Mouse (Mus musculus): Measurements from ENCODE around the gene Kif5c.

Gene Kif5c

DNA sequence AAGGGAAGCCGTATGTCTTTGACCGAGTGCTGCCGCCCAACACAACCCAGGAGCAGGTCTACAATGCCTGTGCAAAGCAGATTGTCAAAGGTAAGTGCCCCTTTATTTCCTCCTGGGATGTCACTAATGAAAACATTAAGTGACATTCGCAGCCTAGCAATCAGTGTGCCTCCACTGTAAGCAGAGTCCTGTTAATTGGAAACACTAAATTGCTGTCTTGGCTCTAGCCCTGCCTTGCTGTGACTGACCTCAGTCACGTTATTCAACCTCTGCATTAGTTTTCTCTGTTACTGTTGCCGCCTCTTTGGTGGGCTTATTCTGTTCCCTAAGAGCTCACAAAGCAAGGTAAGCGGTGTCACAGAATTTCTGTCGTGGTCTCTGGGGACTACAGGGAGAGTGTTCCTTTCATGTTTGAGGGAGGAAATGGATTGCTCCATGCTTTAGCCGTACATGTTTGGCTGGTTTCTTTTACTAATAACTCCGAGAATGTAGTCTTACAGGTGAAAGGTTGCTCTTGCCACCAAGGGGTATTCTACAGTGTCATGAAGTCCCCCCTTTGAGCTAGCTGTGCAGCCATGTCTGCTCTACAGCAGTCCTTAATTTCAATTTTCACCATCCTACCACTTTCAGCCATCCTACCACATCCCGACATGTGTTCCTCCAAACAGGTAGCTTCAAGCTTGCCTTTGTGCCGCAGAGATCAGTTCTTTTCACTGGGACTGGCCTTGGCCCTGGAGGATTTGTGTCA, 52.8 kb downstream of the Kif5c start:
- no peak for DNase-seq (ENCODE audit: low spot score)

DNA sequence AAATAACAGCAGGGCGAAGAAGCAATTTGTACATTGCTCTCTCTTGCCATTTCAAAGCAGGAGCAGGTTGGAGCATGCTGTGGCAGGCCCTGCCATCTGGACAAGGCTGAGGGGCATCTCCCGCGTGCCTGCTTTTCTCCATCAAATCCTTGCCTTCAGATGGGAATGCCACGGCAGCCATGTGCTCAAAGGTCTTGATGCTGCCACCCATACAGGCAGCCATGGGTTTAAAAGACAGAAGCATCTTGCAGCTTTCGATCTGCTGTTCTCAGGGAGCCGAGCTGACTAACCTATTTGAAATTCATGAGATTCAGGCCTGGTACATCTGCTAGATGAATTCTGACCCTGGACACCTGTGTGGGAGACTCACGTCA, 53.4 kb downstream of the Kif5c start:
- no peak for DNase-seq (ENCODE audit: low spot score)

DNA sequence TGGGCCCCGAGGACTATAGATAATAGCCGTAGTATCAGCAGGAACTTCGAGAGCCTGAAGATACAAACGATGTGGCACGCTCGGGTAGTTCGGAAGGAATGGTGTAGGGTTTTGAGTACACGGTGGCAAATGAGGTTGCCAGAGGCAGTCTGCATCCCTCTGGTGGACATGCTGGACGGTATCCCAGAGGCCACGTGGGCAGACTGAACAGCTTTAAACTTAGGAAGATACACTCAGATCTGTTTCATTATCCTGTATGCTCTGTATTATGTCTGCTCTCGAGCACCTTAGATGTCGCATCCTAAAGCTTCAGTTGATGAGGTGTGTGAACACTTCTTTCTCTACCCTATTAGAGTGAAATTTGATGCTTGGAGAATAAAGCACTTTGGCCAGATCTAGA, 56.9 kb downstream of the Kif5c start:
- DNase-seq (ENCODE audit: low spot score): no peak

DNA sequence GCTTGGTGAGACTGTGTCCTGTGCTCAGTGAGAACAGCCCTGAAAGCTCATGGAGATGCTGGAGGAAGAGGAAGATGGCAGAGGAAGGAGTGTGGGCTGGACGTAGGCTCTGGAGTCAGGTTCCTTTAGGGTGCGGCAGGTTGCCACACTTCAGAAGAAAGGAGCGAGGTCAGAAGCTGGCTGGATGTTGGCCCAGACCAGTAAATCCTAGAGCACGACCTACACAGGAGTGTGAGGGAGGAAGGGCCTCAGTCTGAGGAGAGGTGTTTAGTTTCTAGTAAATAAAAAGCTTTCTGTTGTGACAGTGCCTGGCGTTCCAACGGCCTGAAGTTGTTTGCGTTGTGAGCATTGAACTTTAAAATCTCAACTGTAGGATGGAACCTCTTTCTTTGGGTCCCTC, 59.3 kb downstream of the Kif5c start:
- DNase-seq (ENCODE audit: low spot score): no peak

DNA sequence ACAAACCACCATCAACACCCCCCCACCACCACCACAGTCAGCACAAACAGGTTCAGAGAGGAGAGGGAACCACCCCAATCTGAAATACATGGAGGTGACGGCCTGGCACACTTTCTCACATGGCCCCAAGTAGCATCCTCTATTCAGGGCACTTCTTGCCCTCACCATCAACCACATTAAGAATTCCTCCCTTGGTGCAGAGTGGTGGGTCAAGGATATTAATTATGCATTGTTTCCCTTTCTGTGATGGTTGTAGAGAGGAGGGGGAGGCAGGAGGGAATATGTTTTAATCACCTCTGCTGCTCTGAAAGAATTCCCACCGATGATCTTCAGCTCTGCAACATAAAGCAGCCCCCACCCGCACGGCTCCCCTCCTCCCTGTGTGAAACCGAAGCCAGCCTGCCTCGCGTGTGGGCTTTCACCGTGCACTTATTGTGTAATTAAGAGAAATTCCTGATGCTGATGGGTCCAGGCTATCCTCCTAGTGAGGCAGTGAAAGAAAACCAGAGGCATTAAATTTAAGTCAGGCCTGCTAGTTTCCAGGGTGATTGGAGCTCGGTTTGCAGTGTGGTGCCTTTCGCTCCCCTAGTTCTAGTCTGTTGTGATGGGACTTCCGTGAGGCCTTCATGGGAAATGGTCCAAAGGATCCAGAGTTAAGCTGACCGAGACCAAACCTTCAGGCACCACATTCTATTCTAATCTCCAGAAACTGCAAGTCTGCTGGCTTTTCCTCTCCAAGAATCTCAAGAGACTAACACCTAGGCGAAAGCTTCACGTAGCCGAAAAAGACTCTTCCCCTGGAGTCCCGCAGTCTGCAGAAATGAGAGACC, 60.3 kb downstream of the Kif5c start:
- no peak for DNase-seq (ENCODE audit: low spot score)

DNA sequence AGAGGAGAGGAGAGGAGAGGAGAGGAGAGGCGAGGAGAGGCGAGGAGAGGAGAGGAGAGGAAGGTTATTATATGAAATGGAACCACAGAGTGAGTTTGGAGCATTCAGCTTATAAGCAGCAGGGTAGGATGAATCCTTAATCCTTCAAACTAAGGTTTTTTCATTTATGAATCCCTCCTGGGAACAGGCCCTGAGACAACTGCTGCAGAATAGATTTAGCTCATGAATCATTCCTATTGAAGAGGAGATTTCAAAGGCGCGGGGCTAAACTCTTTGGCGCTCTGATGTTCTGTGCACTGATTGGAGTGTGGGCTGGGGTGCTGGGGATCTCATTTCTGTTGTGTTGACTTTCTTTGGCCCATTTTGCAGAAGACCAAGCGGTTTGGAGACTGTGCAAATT, 63.7 kb downstream of the Kif5c start:
- DNase-seq (ENCODE audit: low spot score): no peak

DNA sequence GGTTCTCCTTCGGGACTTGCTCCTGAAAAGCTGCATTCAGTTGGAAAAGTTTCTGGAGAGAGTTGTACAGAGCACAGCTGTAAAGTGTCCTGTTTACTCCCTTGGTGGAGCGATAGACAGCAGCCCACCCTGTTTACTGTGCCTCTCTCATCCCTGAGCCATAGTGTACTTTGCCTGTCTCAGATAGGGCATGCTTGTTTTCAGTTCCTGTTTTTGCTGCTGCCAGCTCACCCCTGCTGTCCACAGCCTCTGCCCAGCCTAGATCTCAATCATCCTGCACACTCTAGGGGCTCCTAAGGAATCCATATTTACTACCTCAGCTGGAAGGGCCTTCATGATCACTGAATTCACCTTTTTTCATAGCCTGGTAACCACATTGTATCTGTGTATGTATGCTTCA, 65.7 kb downstream of the Kif5c start:
- no peak for DNase-seq (ENCODE audit: low spot score)

DNA sequence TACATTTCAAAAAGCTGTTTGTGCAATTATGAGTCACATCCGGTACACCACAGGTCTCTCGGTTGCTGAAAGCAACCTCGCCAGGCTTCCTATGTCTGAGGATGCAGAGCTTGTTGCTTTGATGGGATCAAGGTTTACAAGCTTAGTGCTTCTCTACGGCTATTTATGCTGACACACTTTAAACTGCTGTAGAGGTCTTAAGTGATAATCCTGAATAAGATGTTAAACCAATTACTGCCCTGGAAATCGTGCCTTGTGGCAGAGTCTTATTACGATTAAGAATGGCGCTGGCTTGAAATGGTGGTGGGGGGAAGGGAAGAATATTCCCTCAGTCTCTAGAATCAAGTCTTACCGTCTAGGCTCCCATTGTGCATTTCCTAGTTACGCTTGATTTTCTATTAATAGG, 71.3 kb downstream of the Kif5c start:
- DNase-seq (ENCODE audit: low spot score): no peak

DNA sequence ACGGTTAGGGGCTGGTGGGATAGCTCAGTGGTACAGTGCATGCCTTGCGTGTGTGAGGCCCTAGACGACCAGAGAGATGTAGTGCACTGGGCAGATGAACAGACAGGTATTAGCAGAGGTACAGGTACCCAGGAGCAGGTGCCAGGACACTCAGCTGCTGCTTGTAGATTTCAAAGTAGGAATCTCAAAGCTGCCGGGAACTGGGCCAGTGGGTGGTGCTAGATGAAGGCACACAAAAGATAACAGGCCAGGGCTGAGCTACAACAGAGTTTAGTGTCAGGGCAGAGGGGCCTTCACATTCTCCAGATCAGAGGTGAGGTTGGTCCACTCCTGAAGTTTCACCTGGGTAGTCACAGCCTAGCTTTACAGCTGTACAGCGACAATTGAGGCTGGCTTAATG, 72.3 kb downstream of the Kif5c start:
- DNase-seq (ENCODE audit: low spot score): no peak

DNA sequence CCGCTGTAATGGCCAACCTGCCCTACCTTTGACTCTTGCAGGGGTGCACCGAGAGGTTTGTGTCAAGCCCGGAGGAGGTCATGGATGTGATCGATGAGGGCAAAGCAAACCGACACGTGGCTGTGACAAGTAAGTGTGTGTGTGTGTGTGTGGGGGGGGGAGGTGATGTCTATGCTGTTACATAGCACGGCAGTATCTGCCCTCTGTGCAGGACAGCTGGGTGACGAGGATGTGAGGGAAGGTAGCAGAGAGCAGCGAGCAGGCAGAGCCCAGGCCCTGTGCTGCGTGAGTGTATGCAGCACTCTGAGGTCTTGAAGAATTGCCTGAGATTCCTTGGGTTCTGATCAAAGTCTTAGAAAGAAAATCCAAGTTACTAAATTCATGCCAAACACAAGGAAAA, 75.6 kb downstream of the Kif5c start:
- DNase-seq (ENCODE audit: low spot score): no peak

DNA sequence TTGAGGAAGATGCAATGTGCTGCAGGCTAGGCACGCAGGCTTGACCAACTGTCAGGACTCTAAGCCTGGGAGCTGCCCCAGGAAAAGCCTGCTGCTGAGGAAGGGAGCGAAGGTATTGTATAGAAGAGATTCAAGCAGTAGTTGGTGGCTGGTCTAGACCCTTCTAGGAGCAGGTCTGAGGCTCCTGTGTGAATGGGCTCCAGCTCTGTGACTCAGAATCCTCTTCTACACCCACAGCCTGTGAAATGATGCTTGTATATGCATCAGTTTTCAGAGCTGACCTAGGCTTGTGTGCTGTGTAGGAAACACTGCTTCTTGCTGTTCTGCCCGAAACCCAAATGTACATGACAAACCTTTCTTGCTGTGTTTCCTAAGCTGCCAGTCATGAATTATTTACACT, 76.4 kb downstream of the Kif5c start:
- no peak for DNase-seq (ENCODE audit: low spot score)

DNA sequence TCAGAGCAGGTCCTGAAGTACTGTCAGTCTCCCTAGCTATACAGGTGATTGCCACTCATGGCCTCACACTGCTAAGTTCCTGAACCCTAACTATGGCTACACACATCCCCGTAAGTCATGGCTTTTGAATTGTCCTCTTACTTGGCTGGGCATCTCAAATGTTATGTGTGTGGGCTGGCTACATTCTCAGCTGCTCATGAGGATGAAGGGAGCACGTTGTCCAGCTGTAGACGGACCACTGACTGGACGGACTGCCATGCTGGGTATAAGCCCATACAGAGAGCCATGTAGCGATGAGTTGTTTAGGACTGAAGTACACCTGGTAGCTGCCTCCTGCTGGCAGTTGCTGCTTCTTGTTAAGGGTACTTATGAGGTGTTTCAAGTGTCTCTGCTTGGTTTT, 79.8 kb downstream of the Kif5c start:
- no peak for DNase-seq (ENCODE audit: low spot score)

DNA sequence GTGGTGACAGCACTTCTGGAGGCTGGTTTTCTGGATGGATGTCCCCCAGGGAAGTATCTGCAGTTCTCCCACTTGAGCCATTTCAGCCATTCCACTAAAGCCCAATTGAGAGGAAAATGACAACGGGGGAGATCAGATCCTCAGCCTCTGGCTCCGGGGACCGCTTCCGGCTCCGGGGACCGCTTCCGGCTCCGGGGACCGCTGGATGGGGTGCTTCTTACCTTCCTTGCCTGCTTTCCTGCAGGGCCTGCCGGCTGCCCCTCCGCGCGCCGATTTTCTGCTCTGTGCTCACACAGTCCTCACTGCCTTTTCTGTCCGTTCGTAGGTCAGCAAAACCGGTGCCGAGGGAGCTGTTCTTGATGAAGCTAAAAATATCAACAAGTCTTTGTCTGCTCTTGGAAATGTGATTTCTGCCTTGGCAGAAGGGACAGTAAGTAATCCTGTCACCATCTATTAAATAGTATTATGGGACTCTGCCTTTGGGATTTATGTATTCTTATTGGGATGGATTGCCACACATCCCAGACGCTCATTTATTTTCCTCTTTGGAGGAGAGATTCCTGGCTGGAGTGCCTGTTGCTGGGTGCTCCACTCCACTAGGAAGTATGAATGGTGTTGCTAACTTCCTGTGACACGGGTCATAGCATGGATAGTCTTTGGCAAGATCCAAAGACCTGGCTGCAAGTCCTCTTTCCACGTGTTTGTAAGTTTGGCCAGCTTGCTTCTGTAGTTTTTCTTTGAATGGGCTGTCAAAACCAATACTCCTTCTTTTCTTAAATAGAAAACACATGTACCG, 81.3 kb downstream of the Kif5c start:
- DNase-seq (ENCODE audit: low spot score): no peak

DNA sequence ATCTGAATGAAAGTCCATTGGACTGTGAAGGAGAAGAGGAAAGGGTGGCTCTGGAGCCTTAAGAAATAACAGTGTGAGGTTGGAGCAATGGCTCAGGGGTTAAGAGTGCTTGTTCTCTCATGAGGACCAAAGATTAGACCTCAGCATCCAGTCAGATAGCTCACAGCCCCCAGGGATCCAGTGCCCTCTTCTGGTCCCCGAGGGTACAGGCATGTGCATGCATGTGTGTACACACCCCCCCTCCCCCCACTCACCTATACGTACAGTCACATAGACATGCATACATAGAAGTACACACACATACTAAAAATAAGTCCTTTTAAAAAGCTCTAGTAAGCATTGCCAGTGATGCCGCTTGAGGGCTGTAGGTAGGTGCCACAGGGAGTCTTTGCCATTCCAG, 91.1 kb downstream of the Kif5c start:
- no peak for DNase-seq (ENCODE audit: low spot score)

DNA sequence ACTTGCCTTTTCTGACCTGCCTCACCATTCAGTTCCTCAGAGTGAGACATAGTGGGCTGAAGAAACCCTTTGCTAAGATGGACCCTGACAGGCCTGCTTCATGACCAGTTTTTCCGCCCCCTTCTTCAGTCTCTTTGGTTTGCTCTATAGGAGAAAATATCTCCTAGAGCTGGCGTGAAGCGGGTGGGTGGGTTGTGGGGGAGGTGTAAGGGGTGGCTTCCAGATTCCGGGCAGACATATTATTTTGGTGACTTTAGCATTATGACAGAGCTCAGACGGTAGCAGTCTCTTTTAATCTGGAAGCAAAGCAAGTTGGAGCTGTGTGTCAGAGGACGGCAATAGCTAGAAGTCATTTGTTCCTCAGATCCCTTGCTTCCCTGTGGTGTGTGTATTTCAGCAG, 92.6 kb downstream of the Kif5c start:
- DNase-seq (ENCODE audit: low spot score): no peak

DNA sequence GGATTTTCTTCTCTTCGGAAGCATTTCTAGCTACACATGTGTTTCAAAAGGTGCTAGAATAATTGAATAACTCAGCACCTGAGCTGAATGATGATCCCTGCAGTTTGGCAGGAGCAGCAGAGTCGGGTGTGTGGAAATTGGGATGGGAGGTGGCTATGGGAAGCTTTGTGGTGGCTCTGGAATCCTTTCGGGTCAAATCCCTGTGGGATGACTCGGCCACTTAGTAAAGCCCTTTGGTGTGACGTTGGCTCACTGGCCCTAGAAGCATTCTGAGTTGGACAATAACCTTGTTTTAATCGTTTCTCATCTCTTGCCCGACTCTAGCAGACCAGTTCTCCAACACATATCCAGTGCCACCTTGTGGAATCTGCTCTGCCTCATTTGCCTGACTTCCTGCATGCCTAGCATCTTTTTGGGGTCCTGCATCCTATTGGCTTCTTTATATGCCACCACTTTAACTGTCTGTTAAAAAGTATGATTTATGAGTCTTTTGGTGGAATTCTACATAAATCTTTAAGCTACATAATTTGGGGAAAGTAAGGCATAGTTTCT, 93.3 kb downstream of the Kif5c start:
- no peak for DNase-seq (ENCODE audit: low spot score)

DNA sequence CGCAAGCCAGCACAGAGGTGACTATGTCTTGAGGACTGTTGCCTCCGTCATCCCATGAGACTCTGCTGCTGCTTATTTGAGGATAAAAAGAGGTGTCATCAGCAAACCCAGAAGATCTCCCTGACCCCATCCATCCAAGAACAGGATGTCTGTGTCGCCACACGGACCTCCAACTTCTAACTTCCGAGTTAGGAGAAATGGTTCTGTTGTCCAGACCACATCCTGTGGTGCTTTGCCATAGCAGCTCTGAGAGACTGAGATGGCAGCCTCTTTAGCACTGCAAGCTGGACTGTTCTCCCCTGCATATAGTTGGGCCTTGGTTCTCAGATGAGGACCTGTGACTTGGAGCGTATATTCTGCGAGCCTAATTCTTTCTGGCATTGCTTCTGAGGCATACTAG, 97.4 kb downstream of the Kif5c start:
- DNase-seq (ENCODE audit: low spot score): no peak

DNA sequence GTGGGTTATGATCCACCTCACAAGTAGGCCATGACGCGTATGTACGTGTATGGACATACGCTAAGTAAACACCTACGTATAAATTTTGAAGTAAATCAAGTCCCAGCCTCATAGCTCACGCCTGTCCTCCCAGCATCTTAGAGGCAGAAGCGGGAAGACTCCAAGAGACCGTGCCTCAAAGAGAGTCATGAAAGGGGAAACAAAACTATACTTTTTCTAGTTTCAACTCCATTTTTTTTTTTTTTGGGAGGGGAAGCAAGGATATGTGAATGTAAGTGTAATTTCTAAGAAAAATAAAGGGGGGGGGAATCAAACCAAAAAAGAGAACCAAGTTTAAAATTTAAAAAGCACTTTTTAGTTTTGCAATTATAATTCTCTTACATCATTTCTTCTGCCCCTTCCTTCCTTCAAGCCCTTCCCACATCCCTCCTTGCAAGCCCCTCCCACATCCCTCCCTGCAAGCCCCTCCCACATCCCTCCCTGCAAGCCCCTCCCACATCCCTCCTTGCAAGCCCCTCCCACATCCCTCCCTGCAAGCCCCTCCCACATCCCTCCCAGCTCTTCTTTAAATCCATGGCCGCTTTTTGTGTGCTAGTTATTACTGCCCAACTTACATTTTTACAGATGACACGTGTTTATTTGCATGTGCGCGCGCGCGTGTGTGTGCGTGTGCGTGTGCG, 98.5 kb downstream of the Kif5c start:
- no peak for DNase-seq (ENCODE audit: low spot score)

DNA sequence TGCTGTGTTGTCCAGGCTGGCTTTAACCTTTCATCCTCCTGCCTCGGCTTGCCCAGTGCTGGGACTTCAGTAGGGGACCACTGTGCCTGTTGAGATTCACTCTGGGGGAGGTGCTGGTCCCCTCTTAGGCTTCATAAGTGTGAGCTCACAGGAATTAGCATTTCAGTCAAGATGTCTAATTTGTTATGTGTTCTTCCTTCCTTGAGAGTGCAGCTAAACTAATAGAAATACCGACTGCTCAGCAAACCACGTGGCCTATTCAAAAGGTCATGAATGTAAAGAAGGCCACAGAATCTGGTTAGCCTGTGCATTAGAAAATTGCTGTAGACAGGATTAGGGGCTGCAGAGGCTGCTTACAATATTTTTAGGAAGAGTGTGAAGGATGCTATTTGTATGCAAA, 99.4 kb downstream of the Kif5c start:
- no peak for DNase-seq (ENCODE audit: low spot score)

DNA sequence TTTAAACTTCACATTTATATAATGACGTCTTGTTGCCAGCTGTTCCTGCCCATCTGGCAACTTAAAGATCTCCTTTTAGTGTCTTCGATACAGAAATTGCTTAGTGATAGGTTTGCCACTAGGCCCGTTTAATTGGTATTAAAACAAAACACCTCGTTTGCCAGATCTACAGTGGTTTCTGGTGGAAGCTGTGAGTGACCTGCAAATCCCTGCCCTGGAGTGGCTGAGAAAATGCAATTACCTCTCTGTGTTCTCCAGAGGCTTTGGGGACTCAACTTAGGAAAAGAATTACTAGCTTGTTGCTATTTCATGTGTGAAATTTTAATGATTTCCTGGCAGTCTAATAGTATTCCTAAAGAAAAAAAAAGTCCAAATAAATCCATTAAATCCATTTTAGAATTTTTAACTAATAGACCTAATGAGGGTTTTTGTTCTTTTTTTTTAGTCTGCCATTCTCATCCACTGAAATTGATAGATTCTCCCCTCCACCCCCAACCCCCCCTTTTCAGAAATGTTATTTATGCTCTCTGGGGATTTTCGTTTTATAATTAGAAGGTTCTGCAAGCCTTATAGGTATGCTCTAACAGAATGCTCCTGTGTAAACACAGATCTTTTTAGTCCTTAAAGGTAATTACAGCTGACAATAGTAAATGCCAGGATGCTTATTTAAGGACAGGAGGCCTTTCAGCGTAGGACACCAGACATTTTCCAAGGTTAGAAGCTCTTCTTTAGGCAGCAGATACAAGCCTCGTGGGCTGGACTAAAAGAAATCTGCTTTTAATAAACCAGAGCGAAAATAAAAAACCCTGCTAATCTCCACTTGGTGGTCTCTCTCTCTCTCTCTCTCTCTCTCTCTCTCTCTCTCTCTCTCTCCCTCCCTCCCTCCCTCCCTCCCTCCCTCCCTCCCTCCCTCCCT, 100.1 kb downstream of the Kif5c start:
- no peak for DNase-seq (ENCODE audit: low spot score)

DNA sequence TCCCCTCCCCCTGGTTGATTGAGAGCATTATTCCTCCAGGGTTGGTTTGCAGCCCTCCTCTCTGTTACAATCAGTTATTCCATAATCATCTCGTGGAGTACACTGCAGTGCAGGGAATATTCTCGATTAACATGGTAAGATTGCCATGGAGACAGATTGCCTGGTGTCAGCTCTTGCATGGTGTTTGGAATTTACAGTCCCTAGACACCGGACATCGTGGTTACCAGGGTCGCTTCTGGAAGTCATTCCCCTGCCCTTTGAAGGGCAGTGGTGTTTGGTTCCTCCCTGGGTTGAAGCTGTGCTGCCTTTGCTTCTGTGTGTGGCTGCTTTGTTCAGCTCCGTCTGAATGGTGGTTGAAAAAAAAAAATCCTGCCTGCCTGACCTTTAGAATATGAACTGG, 100.8 kb downstream of the Kif5c start:
- no peak for DNase-seq (ENCODE audit: low spot score)
